Mouse (Mus musculus) stomach, postnatal 0 days (tissue): ENCODE measurements around the gene Bud13.

Source experiments
- CTCF ChIP-seq: IDR thresholded peaks from 2 replicates; pipeline ENCODE4 v1.5.1; 2016; ENCODE audit warnings: antibody characterized with exemption, low read depth, mild to moderate bottlenecking, moderate library complexity
- EP300 ChIP-seq: optimal IDR thresholded peaks from 2 replicates; pipeline ENCODE3; 2016; ENCODE audit warnings: antibody characterized with exemption

DNA sequence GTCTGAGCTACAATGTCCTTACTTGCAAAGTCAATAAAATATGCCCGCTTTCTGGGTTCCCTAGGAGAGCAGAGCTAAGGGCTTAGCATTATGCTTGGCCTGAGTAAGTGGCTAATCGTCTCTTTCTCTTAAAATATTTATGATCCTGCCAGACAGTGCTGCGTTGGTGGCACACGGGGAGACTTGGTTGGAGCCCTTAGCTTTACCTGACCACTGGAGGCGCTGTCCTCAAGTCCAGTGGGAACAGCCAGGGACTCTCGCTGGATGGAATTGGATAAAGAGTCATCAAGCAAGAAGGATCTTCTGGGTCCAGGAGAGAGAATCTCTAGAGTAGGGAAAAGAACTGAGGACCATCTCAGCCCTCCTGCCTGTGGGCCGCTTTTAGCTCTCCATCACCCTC lies 26.3 kb downstream of the Bud13 start:
- TF ChIP-seq CTCF (peak; percentile 69), EP300 (no peak)
